Mouse (Mus musculus) ZHBTc4 (cell line): ENCODE data around the gene Cpa1.
A peak's percentile ranks its signal among the peaks of the same experiment; 100 is the strongest.

Source experiments
- DNase-seq: peaks from one replicate; pipeline ENCODE4 v3.0.0-alpha.2; 2011; ENCODE audit warnings: low read depth, low spot score

The Cpa1 gene

GRCm38 (mm10) chr6:30638674-30639268, at the start of gene Cpa1:
Gene Cpa1 (plus strand): TSS chr6:30639218.
- no peak for DNase-seq

GRCm38 (mm10) chr6:30589819-30590218, 49.2 kb upstream of the Cpa1 start:
- DNase-seq = no peak

GRCm38 (mm10) chr6:30591851-30592404, 47.1 kb upstream of the Cpa1 start:
- no peak for DNase-seq

GRCm38 (mm10) chr6:30592417-30592974, 46.5 kb upstream of the Cpa1 start:
- no peak for DNase-seq

GRCm38 (mm10) chr6:30594364-30594763, 44.7 kb upstream of the Cpa1 start:
- no peak for DNase-seq

GRCm38 (mm10) chr6:30596230-30596898, 42.7 kb upstream of the Cpa1 start:
- no peak for DNase-seq

- DNase-seq = no peak
These were observed 39.0 kb upstream of the Cpa1 start for GRCm38 (mm10) chr6:30600033-30600432.

- peak; percentile 46 for DNase-seq
These were observed 38.0 kb upstream of the Cpa1 start for GRCm38 (mm10) chr6:30600995-30601394.

- DNase-seq = no peak
These were observed 34.6 kb upstream of the Cpa1 start for GRCm38 (mm10) chr6:30604342-30604867.

- DNase-seq = no peak
These were observed 33.9 kb upstream of the Cpa1 start for GRCm38 (mm10) chr6:30605111-30605510.

GRCm38 (mm10) chr6:30605672-30606071, 33.3 kb upstream of the Cpa1 start:
- no peak for DNase-seq

- DNase-seq = no peak
These were observed 28.3 kb upstream of the Cpa1 start, which contains the start of gene Cpa5 for GRCm38 (mm10) chr6:30610710-30611109. Gene Cpa5 (plus strand): TSS chr6:30611010.

GRCm38 (mm10) chr6:30611212-30611611, 27.8 kb upstream of the Cpa1 start:
- no peak for DNase-seq

GRCm38 (mm10) chr6:30614251-30614650, 24.8 kb upstream of the Cpa1 start:
- peak; percentile 4 for DNase-seq

- no peak for DNase-seq
These were observed 23.3 kb upstream of the Cpa1 start for GRCm38 (mm10) chr6:30615741-30616140.

GRCm38 (mm10) chr6:30616491-30616941, 22.5 kb upstream of the Cpa1 start:
- no peak for DNase-seq

GRCm38 (mm10) chr6:30617020-30617958, 21.7 kb upstream of the Cpa1 start:
- DNase-seq = peak; percentile 43

GRCm38 (mm10) chr6:30617959-30618590, 20.9 kb upstream of the Cpa1 start:
- DNase-seq = peak; percentile 33

- DNase-seq = no peak
These were observed 20.3 kb upstream of the Cpa1 start for GRCm38 (mm10) chr6:30618735-30619134.

- peak; percentile 9 for DNase-seq
These were observed 19.4 kb upstream of the Cpa1 start for GRCm38 (mm10) chr6:30619606-30620005.

GRCm38 (mm10) chr6:30620591-30620990, 18.4 kb upstream of the Cpa1 start:
- DNase-seq = no peak
